Mouse (Mus musculus) MEL (cell line): ENCODE data around the gene Cdc42ep4. TPM values are rescaled to one million over a fixed set of nuclear protein-coding genes. Genes with fewer than 3 reads are reported as not detected.

Source experiments
- DNase-seq: peaks from one replicate; pipeline ENCODE4 v3.0.0; 2011; ENCODE audit warnings: low read depth, low spot score
- H3K27ac ChIP-seq: 2 replicates; pipeline ENCODE4 v1.5.1; 2012; ENCODE audit warnings: low read depth, mild to moderate bottlenecking, control low read depth, low read length, moderate library complexity; ENCODE audit not compliant: control insufficient read depth
- H3K27me3 ChIP-seq, 2 experiments: fragments of 150-350 bp in 1 of 2; sonication (generic) in 1 of 2; 2 replicates each; pipeline ENCODE4 v1.6.1; 2012; ENCODE audit warnings: low read length in 2 of 2, mild to moderate bottlenecking in 2 of 2, improper control_type of control experiment in 1 of 2, moderate library complexity in 1 of 2; ENCODE audit not compliant: insufficient read depth in 2 of 2, control insufficient read depth in 1 of 2
- H3K36me3 ChIP-seq, 2 experiments: 2 replicates each; pipeline ENCODE4 v1.6.1; 2012 to 2014; ENCODE audit warnings: low read length in 2 of 2, improper control_type of control experiment in 1 of 2, inconsistent platforms in 1 of 2, mild to moderate bottlenecking in 1 of 2; ENCODE audit not compliant: insufficient read depth in 2 of 2, control insufficient read depth in 1 of 2
- H3K4me1 ChIP-seq, 2 experiments: fragments of 150-350 bp in 1 of 2; sonication (generic) in 1 of 2; 2 replicates each; pipeline ENCODE4 v1.6.1; 2012; ENCODE audit warnings: low read length in 2 of 2, improper control_type of control experiment in 1 of 2, mild to moderate bottlenecking in 1 of 2; ENCODE audit not compliant: insufficient read depth in 2 of 2, control insufficient read depth in 1 of 2
- H3K4me3 ChIP-seq, 2 experiments: fragments of 150-350 bp in 1 of 2; sonication (generic) in 1 of 2; 2 replicates each; pipeline ENCODE4 v1.5.1; 2012; ENCODE audit warnings: low read depth in 2 of 2, low read length in 2 of 2, mild to moderate bottlenecking in 2 of 2, moderate library complexity in 2 of 2, control low read depth in 1 of 2, improper control_type of control experiment in 1 of 2; ENCODE audit not compliant: control insufficient read depth in 1 of 2, insufficient read depth in 1 of 2
- H3K79me2 ChIP-seq: 2 replicates; pipeline ENCODE4 v1.6.1; 2012; ENCODE audit warnings: mild to moderate bottlenecking, low read length, moderate library complexity; ENCODE audit not compliant: control insufficient read depth, poor library complexity, insufficient read depth
- H3K9ac ChIP-seq: 2 replicates; pipeline ENCODE4 v1.6.1; 2012; ENCODE audit warnings: low read depth, mild to moderate bottlenecking, control low read depth, low read length, moderate library complexity; ENCODE audit not compliant: control insufficient read depth, poor library complexity, severe bottlenecking
- H3K9me3 ChIP-seq: fragments of 150-350 bp; sonication (generic); replicated peaks from 2 replicates; pipeline ENCODE4 v1.6.1; 2012; ENCODE audit warnings: mild to moderate bottlenecking, low read length, improper control_type of control experiment, moderate library complexity; ENCODE audit not compliant: insufficient read depth
- BHLHE40 ChIP-seq: IDR thresholded peaks from 2 replicates; pipeline ENCODE4 v1.6.1; 2012; ENCODE audit warnings: low read depth, mild to moderate bottlenecking, inconsistent platforms, low read length, improper control_type of control experiment, borderline replicate concordance
- CHD1 ChIP-seq: IDR thresholded peaks from 2 replicates; pipeline ENCODE4 v1.6.1; 2012; ENCODE audit warnings: low read depth, mild to moderate bottlenecking, inconsistent platforms, low read length, improper control_type of control experiment
- CTCF ChIP-seq, 3 experiments: IDR thresholded peaks in 2 of 3; conservative IDR thresholded peaks in 1 of 3; 2 replicates each; pipeline ENCODE4 v1.5.1; 2011 to 2012; ENCODE audit warnings: low read length in 3 of 3, low read depth in 2 of 3, mild to moderate bottlenecking in 2 of 3, improper control_type of control experiment in 1 of 3, inconsistent platforms in 1 of 3, mixed read lengths in 1 of 3, moderate library complexity in 1 of 3; ENCODE audit not compliant: control insufficient read depth in 1 of 3, insufficient read depth in 1 of 3, poor library complexity in 1 of 3, severe bottlenecking in 1 of 3
- E2F4 ChIP-seq: IDR thresholded peaks from 2 replicates; pipeline ENCODE4 v1.6.1; 2011; ENCODE audit warnings: low read depth, low read length, improper control_type of control experiment, borderline replicate concordance
- ELF1 ChIP-seq: IDR thresholded peaks from 2 replicates; pipeline ENCODE4 v1.6.1; 2014; ENCODE audit warnings: low read depth, mild to moderate bottlenecking, inconsistent platforms, low read length, improper control_type of control experiment, moderate library complexity
- EP300 ChIP-seq, 2 experiments: IDR thresholded peaks; 2 replicates each; pipeline ENCODE4 v1.6.1; 2011; ENCODE audit warnings: improper control_type of control experiment in 2 of 2, low read length in 2 of 2, low read depth in 1 of 2, mild to moderate bottlenecking in 1 of 2
- GABPA ChIP-seq: IDR thresholded peaks from 2 replicates; pipeline ENCODE4 v1.6.1; 2012; ENCODE audit warnings: low read depth, mild to moderate bottlenecking, inconsistent platforms, low read length, improper control_type of control experiment, moderate library complexity
- GATA1 ChIP-seq: IDR thresholded peaks from 2 replicates; pipeline ENCODE4 v1.6.1; 2011; ENCODE audit warnings: low read depth, low read length, improper control_type of control experiment
- HCFC1 ChIP-seq: IDR thresholded peaks from 2 replicates; pipeline ENCODE4 v1.6.1; 2012; ENCODE audit warnings: low read depth, mild to moderate bottlenecking, inconsistent platforms, low read length, improper control_type of control experiment, moderate library complexity
- KAT2A ChIP-seq: conservative IDR thresholded peaks from 2 replicates; pipeline ENCODE4 v1.6.1; 2012; ENCODE audit warnings: low read depth, low read length, improper control_type of control experiment, inconsistent platforms
- MAFK ChIP-seq: IDR thresholded peaks from 2 replicates; pipeline ENCODE4 v1.6.1; 2011; ENCODE audit warnings: low read depth, mild to moderate bottlenecking, low read length, improper control_type of control experiment, borderline replicate concordance
- MAX ChIP-seq: IDR thresholded peaks from 2 replicates; pipeline ENCODE4 v1.6.1; 2011; ENCODE audit warnings: low read length, improper control_type of control experiment
- MAZ ChIP-seq: IDR thresholded peaks from 2 replicates; pipeline ENCODE4 v1.6.1; 2012; ENCODE audit warnings: low read depth, mild to moderate bottlenecking, inconsistent platforms, low read length, improper control_type of control experiment
- MXI1 ChIP-seq: IDR thresholded peaks from 2 replicates; pipeline ENCODE4 v1.6.1; 2011; ENCODE audit warnings: mild to moderate bottlenecking, low read depth, low read length, improper control_type of control experiment
- MYB ChIP-seq: IDR thresholded peaks from 2 replicates; pipeline ENCODE4 v1.6.1; 2011; ENCODE audit warnings: mild to moderate bottlenecking, low read depth, low read length, improper control_type of control experiment
- NELFE ChIP-seq: IDR thresholded peaks from 2 replicates; pipeline ENCODE4 v1.6.1; 2011; ENCODE audit warnings: low read depth, low read length, improper control_type of control experiment
- POLR2AphosphoS5 ChIP-seq: IDR thresholded peaks from 2 replicates; pipeline ENCODE4 v1.6.1; 2012; ENCODE audit warnings: low read depth, borderline replicate concordance, mild to moderate bottlenecking, inconsistent platforms, low read length, moderate library complexity, mixed read lengths
- SIN3A ChIP-seq: IDR thresholded peaks from 2 replicates; pipeline ENCODE4 v1.6.1; 2012; ENCODE audit warnings: low read length, improper control_type of control experiment, inconsistent platforms
- TCF12 ChIP-seq: IDR thresholded peaks from 2 replicates; pipeline ENCODE4 v1.6.1; 2014; ENCODE audit warnings: low read depth, mild to moderate bottlenecking, inconsistent platforms, low read length, improper control_type of control experiment, moderate library complexity
- UBTF ChIP-seq: IDR thresholded peaks from 2 replicates; pipeline ENCODE4 v1.6.1; 2012; ENCODE audit warnings: low read depth, mild to moderate bottlenecking, inconsistent platforms, low read length, improper control_type of control experiment, moderate library complexity, borderline replicate concordance; ENCODE audit not compliant: insufficient read depth
- USF1 ChIP-seq: IDR thresholded peaks from 2 replicates; pipeline ENCODE4 v1.6.1; 2014; ENCODE audit warnings: low read depth, mild to moderate bottlenecking, inconsistent platforms, low read length, improper control_type of control experiment, moderate library complexity
- USF2 ChIP-seq, 2 experiments: IDR thresholded peaks; 2 replicates each; pipeline ENCODE4 v1.6.1; 2011 to 2012; ENCODE audit warnings: improper control_type of control experiment in 2 of 2, low read length in 2 of 2, borderline replicate concordance in 1 of 2, inconsistent platforms in 1 of 2, low read depth in 1 of 2, mild to moderate bottlenecking in 1 of 2; ENCODE audit not compliant: insufficient read depth in 1 of 2
- ZKSCAN1 ChIP-seq: IDR thresholded peaks from 2 replicates; pipeline ENCODE4 v1.6.1; 2012; ENCODE audit warnings: low read depth, mild to moderate bottlenecking, inconsistent platforms, low read length, improper control_type of control experiment, moderate library complexity
- ZNF384 ChIP-seq: IDR thresholded peaks from 2 replicates; pipeline ENCODE4 v1.6.1; 2012; ENCODE audit warnings: low read depth, mild to moderate bottlenecking, inconsistent platforms, low read length, improper control_type of control experiment
- polyA plus RNA-seq, 2 experiments: library from polyadenylated mRNA; stranded (reverse) in 1 of 2; unstranded in 1 of 2; fragments of >175 nt in 1 of 2; fragments of >200 nt in 1 of 2; gene quantifications; 2 replicates each; pipeline versions ENCODE4 v1.2.1 to v1.2.4; 2012; ENCODE audit warnings: low replicate concordance in 2 of 2, low read depth in 1 of 2; ENCODE audit not compliant: insufficient read length in 2 of 2, insufficient read depth in 1 of 2, missing spikeins in 1 of 2
- total RNA-seq: library from RNA; depleted of rRNA; stranded (reverse); fragments of 300-350 nt; gene quantifications from 2 replicates; pipeline ENCODE4 v1.2.3, GENCODE M21; 2012

Cdc42ep4 gene
- total and polyA plus RNA-seq, 3 experiments, result 27.7 to 39.0 TPM; not detected in 1

DNA sequence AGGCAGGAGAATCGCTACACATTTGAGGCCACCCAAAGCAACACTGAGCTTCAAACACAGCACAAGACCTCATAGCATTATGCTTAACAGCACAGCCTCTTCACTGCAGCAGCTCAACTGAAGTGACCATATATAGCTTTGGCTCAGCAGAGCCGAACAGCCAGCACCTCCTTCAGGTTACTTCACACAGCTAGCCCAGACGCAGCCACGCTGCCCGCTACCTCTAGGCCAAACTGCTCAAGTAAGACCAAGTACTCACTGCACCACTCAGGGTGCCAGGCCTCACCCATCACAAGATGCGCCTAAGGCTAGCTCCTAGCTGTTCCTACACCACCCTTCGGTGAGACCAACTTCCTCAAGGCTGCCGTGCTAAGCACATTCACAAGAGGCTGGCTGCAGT, 73.3 kb downstream of the Cdc42ep4 start:
- Histone ChIP-seq H3K27ac (no peak overlapping the region), H3K4me3 (no peak overlapping the region), H3K4me1 (peaks cover 14 to 19% of the 10 kb centered on the region in 2 experiments), H3K36me3 (peaks cover 28 to 32% of the 10 kb centered on the region in 2 experiments), H3K27me3 (no peaks in the 10 kb centered on the region), H3K9me3 (no peaks in the 10 kb centered on the region), H3K9ac (no peak overlapping the region), H3K79me2 (peaks cover 63% of the 10 kb centered on the region)
- DNase-seq, result no peak
- TF ChIP-seq MAZ (no peak), USF1 (no peak), USF2 (IDR thresholded peaks at IDR 0.05; ENCODE audit: borderline replicate concordance in 1 of 2, insufficient read depth in 1 of 2, low read depth in 1 of 2, low read length in 2 of 2) (no peak), E2F4 (no peak), HCFC1 (no peak), MAFK (no peak), GATA1 (no peak), MAX (no peak), CTCF (IDR thresholded peaks at IDR 0.05 in 2 of 3, conservative IDR thresholded peaks at IDR 0.05 in 1 of 3; ENCODE audit: control insufficient read depth in 1 of 3, insufficient read depth in 1 of 3, low read depth in 2 of 3, low read length in 3 of 3, poor library complexity in 1 of 3, severe bottlenecking in 1 of 3) (no peak), ZKSCAN1 (no peak), POLR2AphosphoS5 (no peak), MXI1 (no peak), MYB (no peak), BHLHE40 (no peak), KAT2A (no peak), ZNF384 (no peak), NELFE (no peak), SIN3A (no peak), EP300 (IDR thresholded peaks at IDR 0.05; ENCODE audit: low read depth in 1 of 2, low read length in 2 of 2) (no peak)

DNA sequence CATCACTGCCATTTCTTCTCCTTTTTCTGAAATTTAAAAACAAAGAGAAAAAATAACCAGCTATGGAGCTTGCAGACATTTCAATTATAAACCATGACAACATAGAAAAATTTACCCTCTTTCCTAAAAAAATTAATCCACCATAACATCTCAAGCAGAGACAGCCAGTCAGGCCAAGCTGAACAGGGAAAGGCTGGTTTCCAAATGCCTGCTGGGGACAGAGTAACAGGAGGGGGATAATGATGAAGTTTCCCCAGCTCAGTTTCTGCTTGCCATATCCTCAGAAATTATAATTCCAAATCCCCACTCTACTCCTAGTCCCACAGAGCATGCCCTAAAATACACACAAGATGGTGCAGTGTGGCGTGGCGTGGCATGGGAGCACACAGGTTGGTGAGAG, 74.3 kb downstream of the Cdc42ep4 start:
- H3K4me1 ChIP-seq, result peaks cover 12 to 16% of the 10 kb centered on the region in 2 experiments
- no peaks in the 10 kb centered on the region for H3K9me3 ChIP-seq
- TF ChIP-seq MYB, result no peak
- TF ChIP-seq TCF12, result no peak
- no peak for TF ChIP-seq ZKSCAN1
- TF ChIP-seq CHD1, result no peak
- TF ChIP-seq UBTF, result no peak
- TF ChIP-seq GABPA, result no peak
- no peak for TF ChIP-seq USF2 (IDR thresholded peaks at IDR 0.05; ENCODE audit: borderline replicate concordance in 1 of 2, insufficient read depth in 1 of 2, low read depth in 1 of 2, low read length in 2 of 2)
- no peak for TF ChIP-seq EP300 (IDR thresholded peaks at IDR 0.05; ENCODE audit: low read depth in 1 of 2, low read length in 2 of 2)
- no peak for TF ChIP-seq ELF1
- H3K9ac ChIP-seq, result no peak overlapping the region
- no peaks in the 10 kb centered on the region for H3K27me3 ChIP-seq
- peaks cover 53% of the 10 kb centered on the region for H3K79me2 ChIP-seq
- H3K4me3 ChIP-seq, result no peak overlapping the region
- peaks cover 25 to 39% of the 10 kb centered on the region in 2 experiments for H3K36me3 ChIP-seq
- H3K27ac ChIP-seq, result no peak overlapping the region
- DNase-seq, result no peak
